Mouse (Mus musculus): ENCODE results near the gene Lpcat2. TPM values are rescaled to one million over a fixed set of nuclear protein-coding genes. Genes with fewer than 3 reads are reported as not detected.
A peak's percentile ranks its signal among the peaks of the same experiment; 100 is the strongest.

Gene Lpcat2
- total RNA-seq, 2 experiments from 2014 or later: 32.1 to 43.7 TPM

GRCm38 (mm10) chr8:92908448-92908847 lies 53.3 kb downstream of the Lpcat2 start:
- no peak for ATAC-seq (ENCODE audit: poor library complexity, severe bottlenecking)

DNA sequence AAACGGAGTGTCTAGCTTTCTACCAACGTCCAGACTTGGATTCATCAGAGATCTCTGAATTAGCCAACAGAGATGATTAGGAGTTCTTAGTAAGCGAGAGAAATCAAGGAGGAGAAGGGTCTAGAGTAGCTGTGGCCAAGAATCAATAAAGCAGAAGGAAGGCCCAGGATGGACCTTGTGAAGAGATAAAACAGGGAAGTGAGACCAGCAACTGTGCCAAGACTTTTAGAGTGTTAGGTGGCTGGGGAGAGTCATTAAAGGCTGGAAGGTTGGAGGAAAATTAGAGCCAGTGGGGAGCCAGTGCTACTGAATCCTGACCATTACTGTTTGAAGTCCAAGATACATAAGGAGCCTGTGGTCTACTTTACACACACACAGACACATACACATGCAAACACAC lies 56.3 kb downstream of the Lpcat2 start:
- ATAC-seq (ENCODE audit: poor library complexity, severe bottlenecking): peak; percentile 73

- no peak for ATAC-seq (ENCODE audit: poor library complexity, severe bottlenecking)
Measured at GRCm38 (mm10) chr8:92913396-92913795, 58.3 kb downstream of the Lpcat2 start.

DNA sequence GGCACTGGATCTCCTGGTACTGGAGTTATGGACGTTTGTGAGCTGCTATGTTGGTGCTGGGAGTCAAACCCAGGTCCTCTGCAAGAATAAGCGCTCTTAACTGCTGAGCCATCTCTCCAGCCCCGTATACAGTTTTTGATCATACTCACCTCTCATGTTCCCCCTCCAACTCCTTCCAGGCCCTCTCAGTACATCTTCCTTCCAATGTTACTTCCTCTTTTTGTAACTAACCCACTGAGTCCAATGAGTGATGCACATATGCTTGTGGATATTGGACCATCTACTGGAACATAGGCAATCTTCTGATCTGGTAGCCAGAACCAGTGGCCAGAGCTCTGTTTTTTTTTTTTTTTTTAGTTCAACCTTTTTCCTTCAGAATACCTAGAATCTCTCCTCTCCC lies 60.9 kb downstream of the Lpcat2 start:
- ATAC-seq (ENCODE audit: poor library complexity, severe bottlenecking): no peak

DNA sequence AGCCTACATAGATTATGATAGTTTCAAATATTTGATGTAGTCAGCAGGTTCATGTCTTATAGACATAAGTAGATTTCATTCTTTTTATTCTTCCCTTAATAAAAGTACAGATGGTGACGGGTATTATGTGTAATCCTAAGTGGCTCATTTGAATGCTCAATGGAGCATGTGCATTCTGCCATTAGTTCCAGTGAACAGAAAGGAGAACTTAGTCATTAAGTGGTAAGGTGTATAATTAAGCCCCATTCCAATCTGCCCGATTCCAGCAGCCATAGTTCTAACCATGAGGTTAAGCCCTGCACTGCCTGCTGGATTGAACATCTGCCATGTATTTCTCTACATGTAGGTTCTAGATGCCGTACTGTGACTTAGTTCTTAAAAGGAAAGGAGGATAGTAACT lies 66.6 kb downstream of the Lpcat2 start:
- no peak for ATAC-seq (ENCODE audit: poor library complexity, severe bottlenecking)

DNA sequence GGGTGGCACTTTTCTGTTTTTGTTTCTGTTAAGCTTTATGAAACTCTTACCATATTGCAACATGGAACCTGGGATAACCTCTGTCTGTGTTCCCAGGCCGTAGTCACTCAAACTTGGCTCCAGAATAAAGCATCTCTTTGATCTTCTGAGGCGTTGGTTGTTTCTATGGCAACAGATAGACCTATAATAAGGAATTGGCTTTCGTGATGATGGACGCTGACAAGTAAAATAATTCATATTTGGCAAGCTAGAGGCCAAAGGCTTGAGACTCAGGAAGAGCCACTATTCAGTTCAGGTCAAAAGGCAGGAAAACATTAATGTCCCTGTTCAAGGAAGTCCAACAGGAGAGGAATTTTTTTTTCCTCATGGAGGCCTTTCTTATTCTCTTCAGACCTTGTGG lies 73.8 kb downstream of the Lpcat2 start:
- ATAC-seq (ENCODE audit: poor library complexity, severe bottlenecking): no peak

DNA sequence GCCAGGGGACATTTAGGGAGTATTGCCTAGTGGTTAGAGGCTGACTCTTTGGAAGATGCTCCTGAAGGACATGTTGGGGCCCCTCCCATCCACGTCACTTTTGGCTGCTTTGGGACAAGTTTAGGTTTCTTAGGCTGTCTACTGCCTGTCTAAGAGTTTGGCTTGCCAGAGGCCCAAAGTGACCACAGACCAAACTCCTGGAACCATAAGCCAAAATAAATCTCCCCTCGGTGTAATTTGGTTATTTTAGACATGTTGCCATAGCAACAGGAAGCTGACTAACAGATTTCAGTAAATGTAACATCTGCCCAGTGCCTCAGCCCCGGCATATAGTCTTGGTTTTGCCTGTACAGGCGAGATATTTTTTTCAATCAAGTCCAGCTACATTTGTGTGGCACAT lies 82.9 kb downstream of the Lpcat2 start:
- no peak for ATAC-seq (ENCODE audit: poor library complexity, severe bottlenecking)

DNA sequence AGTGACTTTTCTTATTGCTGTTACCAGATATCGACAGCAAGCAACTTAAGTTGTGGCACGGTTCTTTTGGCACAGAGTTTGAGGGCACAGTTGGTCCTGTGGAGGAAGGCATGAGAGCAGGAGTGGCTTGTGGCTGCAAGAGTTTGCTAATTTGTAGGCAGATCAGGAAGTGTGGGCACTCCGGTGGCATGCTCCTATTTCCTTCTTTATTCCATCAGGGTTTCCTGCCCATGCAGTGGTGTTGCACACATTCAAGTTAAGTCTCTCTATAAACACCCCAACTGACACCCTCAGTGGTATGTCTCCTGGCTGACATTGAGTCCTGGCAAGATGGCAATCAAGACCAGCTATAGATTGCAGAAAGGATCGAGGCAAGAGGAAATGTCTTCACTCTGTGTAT lies 93.9 kb downstream of the Lpcat2 start:
- ATAC-seq (ENCODE audit: poor library complexity, severe bottlenecking): peak; percentile 82

DNA sequence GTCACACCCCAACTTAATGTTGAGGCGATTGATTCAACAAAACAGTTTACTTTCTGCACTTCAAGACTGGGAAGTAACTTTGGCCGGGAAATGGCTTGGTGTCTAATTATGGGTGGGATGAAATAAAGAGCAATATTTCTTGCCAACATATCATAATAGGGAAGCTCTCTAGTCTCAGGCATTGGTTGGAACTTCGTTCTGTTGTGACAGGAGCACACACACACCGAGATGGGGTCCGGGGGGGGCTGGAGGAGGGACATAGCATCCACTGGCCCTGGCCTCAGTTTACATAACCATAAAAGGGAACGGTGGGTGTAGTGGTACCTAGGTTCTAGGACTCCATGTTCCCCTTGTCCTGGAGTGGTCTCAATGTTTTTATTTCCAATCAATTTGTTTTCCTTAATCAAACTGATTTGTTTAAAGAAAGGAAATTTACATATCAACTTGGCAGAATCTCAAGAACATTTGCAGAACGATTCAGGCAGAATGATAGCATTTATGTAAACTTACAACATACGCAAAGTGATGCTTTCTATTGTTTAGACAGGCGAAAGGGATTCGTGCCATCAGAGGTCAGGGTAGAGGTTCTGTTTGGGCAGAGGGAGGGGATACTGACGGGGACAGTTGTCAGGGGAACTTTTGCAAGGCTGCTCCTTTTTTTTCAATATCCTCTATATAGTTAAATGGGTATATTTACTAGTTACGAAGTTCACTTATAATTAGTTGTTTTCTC lies 95.7 kb downstream of the Lpcat2 start:
- ATAC-seq (ENCODE audit: poor library complexity, severe bottlenecking): no peak

DNA sequence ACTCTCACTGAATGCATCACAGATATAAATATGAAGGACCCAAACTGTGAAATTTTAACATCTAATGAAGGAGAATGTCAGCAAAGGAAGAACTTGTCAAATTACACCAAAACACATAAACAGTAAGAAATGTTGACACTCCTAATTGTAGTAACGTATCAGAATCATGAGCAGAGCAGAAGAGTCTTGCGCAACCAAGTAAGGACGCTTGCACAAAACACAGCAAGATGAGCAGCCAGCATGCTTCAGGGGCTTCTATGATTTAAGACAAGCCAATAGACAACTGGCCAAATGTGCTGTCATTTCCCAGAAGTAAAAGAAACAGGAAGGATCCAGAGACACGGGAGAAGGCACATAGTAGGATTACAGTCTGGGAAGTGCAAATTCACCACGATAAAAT lies 98.9 kb downstream of the Lpcat2 start:
- ATAC-seq (ENCODE audit: poor library complexity, severe bottlenecking): no peak

- no peak for ATAC-seq (ENCODE audit: poor library complexity, severe bottlenecking)
Measured at GRCm38 (mm10) chr8:92959779-92960178, 104.6 kb downstream of the Lpcat2 start, which contains the start of gene Slc6a2. Slc6a2 (plus strand) TSS chr8:92960079.

DNA sequence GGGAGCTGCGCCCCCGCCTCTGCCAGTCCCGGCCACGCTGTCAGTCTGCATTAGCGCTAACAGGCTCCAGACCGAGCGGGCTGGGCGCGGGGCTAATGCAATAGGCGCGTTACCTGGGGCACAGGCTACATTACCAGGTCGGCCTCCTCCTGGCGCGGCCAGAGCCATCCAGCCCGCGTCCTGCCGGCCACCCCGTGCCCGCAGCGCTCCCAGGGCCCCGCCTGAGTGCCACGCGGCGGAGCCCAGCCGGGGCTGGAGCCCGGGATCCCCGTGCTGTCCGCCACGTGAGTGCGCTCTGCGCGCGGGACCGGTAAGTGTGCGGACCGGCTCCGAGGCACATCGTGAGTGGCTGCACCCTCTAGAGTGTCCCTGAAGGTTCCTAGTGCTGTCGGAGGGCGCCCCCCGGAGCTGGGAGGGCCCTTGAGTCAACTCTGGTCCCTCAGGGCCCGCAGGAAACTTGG lies 105.3 kb downstream of the Lpcat2 start:
- no peak for ATAC-seq (ENCODE audit: poor library complexity, severe bottlenecking)

GRCm38 (mm10) chr8:92961088-92961487 lies 105.9 kb downstream of the Lpcat2 start:
- no peak for ATAC-seq (ENCODE audit: poor library complexity, severe bottlenecking)

DNA sequence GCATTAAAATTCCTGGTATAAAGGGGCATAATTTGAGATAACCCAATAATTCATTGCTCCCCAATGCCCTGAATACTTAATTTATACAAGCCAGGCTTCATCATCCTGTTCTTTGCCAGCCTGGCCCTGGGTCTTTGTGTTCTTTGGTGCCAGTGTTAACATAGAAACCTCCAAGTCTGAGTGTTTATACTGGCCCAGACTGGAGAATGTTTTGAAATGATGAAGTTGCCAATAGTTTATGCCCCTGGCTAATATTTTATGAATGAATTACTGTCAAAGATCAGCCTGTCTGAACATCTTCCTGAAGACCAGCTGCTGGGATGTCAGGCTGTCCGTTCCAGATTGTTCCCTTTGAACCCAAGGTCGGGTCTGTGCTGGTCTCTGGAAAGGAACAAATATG lies 109.4 kb downstream of the Lpcat2 start:
- no peak for ATAC-seq (ENCODE audit: poor library complexity, severe bottlenecking)

Other genes with a start within 250 kb of the Lpcat2 start
- gene Irx6, start 181.1 kb upstream of the Lpcat2 start, total RNA-seq (2015): not detected in 2 replicates
- not detected in 2 replicates for gene Irx6, start 181.1 kb upstream of the Lpcat2 start, total RNA-seq (2017)
- not detected in 2 replicates for gene Mmp2, start 28.0 kb upstream of the Lpcat2 start, total RNA-seq (2015)
- gene Mmp2, start 28.0 kb upstream of the Lpcat2 start, total RNA-seq (2017): not detected in 2 replicates
- 1.1 and 1.6 TPM in 2 replicates for gene Capns2, start 46.1 kb downstream of the Lpcat2 start, total RNA-seq (2015)
- gene Capns2, start 46.1 kb downstream of the Lpcat2 start, total RNA-seq (2017): 1.5 and 2.0 TPM in 2 replicates
- not detected in 2 replicates for gene Slc6a2, start 104.7 kb downstream of the Lpcat2 start, total RNA-seq (2015)
- not detected in 2 replicates for gene Slc6a2, start 104.7 kb downstream of the Lpcat2 start, total RNA-seq (2017)
- gene Ces1a, start 192.9 kb downstream of the Lpcat2 start, total RNA-seq (2015): not detected in 2 replicates
- gene Ces1a, start 192.9 kb downstream of the Lpcat2 start, total RNA-seq (2017): not detected in 2 replicates
- not detected in 2 replicates for gene Ces1b, start 224.7 kb downstream of the Lpcat2 start, total RNA-seq (2015)
- gene Ces1b, start 224.7 kb downstream of the Lpcat2 start, total RNA-seq (2017): not detected in 2 replicates

Measured in megakaryocyte, adult 5-6 weeks (primary cell).